Comparison of ENCODE assay signal across 18 mouse cellular contexts in genomic region chr17:73548119-73548518, GRCm38 (mm10).
DNase-seq lines count a peak whose midpoint lies in the region; ATAC-seq and TF ChIP-seq lines count a peak whose summit lies in the region.
"Had no signal": no experiment of that assay in that cellular context is flagged by ENCODE, and none has a peak within 500 bp of the region (broad histone marks: within the 10 kb centered on the region; RNA-seq: fewer than 3 reads in every experiment).

No protein-coding gene starts in this region.

- no peaks in the 10 kb centered on the region for H3K9me3 ChIP-seq in kidney, embryonic 14.5 days (ENCODE audit: control insufficient read depth, low read length)
- no peaks in the 10 kb centered on the region for H3K9me3 ChIP-seq in midbrain, embryonic 15.5 days
- no peaks in the 10 kb centered on the region for H3K9me3 ChIP-seq in heart, embryonic 11.5 days (replicated peaks; ENCODE audit: control insufficient read depth, low read length)
- H3K9me3 ChIP-seq: embryonic facial prominence, embryonic 15.5 days; limb, embryonic 10.5 days had no signal

- no peak overlapping the region for H3K4me3 ChIP-seq in kidney, embryonic 14.5 days (ENCODE audit: low read length)
- no peak overlapping the region for H3K4me3 ChIP-seq in spleen, adult 2 months (ENCODE audit: extremely low read depth, insufficient read depth, insufficient read length)
- H3K4me3 ChIP-seq in midbrain, embryonic 15.5 days: no peak overlapping the region
- no peak overlapping the region for H3K4me3 ChIP-seq in thymus, adult 2 months (ENCODE audit: control insufficient read depth, insufficient read depth, low read length)
- H3K4me3 ChIP-seq in heart, embryonic 11.5 days (ENCODE audit: low read depth, low read length): no peak overlapping the region
- H3K4me3 ChIP-seq: embryonic facial prominence, embryonic 15.5 days; limb, embryonic 10.5 days had no signal

- H3K36me3 ChIP-seq in kidney, embryonic 14.5 days (ENCODE audit: control insufficient read depth, insufficient read depth, low read length): no peaks in the 10 kb centered on the region
- H3K36me3 ChIP-seq in spleen, adult 2 months (ENCODE audit: control insufficient read depth, insufficient read depth, low read length): no peaks in the 10 kb centered on the region
- no peaks in the 10 kb centered on the region for H3K36me3 ChIP-seq in midbrain, embryonic 15.5 days (replicated peaks)
- no peaks in the 10 kb centered on the region for H3K36me3 ChIP-seq in thymus, adult 2 months (ENCODE audit: control insufficient read depth, insufficient read depth, low read length)
- no peaks in the 10 kb centered on the region for H3K36me3 ChIP-seq in heart, embryonic 11.5 days (ENCODE audit: control insufficient read depth, insufficient read depth, low read length)
- H3K36me3 ChIP-seq: embryonic facial prominence, embryonic 15.5 days; limb, embryonic 10.5 days had no signal

- no peak for DNase-seq in kidney, adult 8-10 months
- DNase-seq in spleen, adult 2 months (ENCODE audit: low read depth in 1 of 2, low spot score in 2 of 2): no peak
- DNase-seq in spleen, adult 18-20 months: no peak
- no peak for DNase-seq in gastrocnemius, adult 18-20 months (ENCODE audit: low spot score)
- DNase-seq in thymus, adult 2 months: no peak
- DNase-seq: adrenal gland, postnatal 10 days; cerebellum, postnatal 36 days; gastrocnemius, postnatal 10 days; heart, postnatal 14 days; lung, postnatal 14 days had no signal

- peak; percentile 63 for ATAC-seq in kidney, embryonic 14.5 days (ENCODE audit: low FRiP score, low TSS enrichment)
- ATAC-seq in midbrain, embryonic 15.5 days (replicated peaks): peak; percentile 46
- no peak for ATAC-seq in heart, embryonic 11.5 days (replicated peaks; ENCODE audit: insufficient number of reproducible peaks, low FRiP score, low TSS enrichment)
- ATAC-seq: forebrain, embryonic 14.5 days; intestine, postnatal 0 days had no signal

- H3K27me3 ChIP-seq in kidney, embryonic 14.5 days (ENCODE audit: control insufficient read depth, insufficient read depth, low read length): no peaks in the 10 kb centered on the region
- no peaks in the 10 kb centered on the region for H3K27me3 ChIP-seq in spleen, adult 2 months (ENCODE audit: control insufficient read depth, insufficient read depth, low read length)
- H3K27me3 ChIP-seq in midbrain, embryonic 15.5 days (replicated peaks): no peaks in the 10 kb centered on the region
- no peaks in the 10 kb centered on the region for H3K27me3 ChIP-seq in thymus, adult 2 months (ENCODE audit: control insufficient read depth, insufficient read depth, low read length)
- no peaks in the 10 kb centered on the region for H3K27me3 ChIP-seq in heart, embryonic 11.5 days (ENCODE audit: control insufficient read depth, insufficient read depth, low read length)
- H3K27me3 ChIP-seq: embryonic facial prominence, embryonic 15.5 days had no signal

- no peak overlapping the region for H3K9ac ChIP-seq in kidney, embryonic 14.5 days (ENCODE audit: low read depth, low read length)
- H3K9ac ChIP-seq in midbrain, embryonic 15.5 days: no peak overlapping the region
- H3K9ac ChIP-seq in heart, embryonic 11.5 days (ENCODE audit: low read depth, low read length): no peak overlapping the region
- H3K9ac ChIP-seq: embryonic facial prominence, embryonic 15.5 days; liver, embryonic 14.5 days had no signal

- peaks cover 15% of the 10 kb centered on the region for H3K4me1 ChIP-seq in kidney, embryonic 14.5 days (ENCODE audit: control insufficient read depth, insufficient read depth, low read length)
- H3K4me1 ChIP-seq in spleen, adult 2 months (ENCODE audit: control insufficient read depth, insufficient read depth, insufficient read length): peaks cover 7% of the 10 kb centered on the region; the same call in 1 of the 2 replicates
- peaks cover 18% of the 10 kb centered on the region for H3K4me1 ChIP-seq in midbrain, embryonic 15.5 days
- H3K4me1 ChIP-seq in thymus, adult 2 months (replicated peaks; ENCODE audit: control insufficient read depth, insufficient read depth, low read length): no peaks in the 10 kb centered on the region
- H3K4me1 ChIP-seq in heart, embryonic 11.5 days (ENCODE audit: control insufficient read depth, insufficient read depth, low read length): no peaks in the 10 kb centered on the region
- H3K4me1 ChIP-seq: embryonic facial prominence, embryonic 15.5 days had no signal

- H3K4me2 ChIP-seq in kidney, embryonic 14.5 days (replicated peaks; ENCODE audit: low read depth, low read length): no peak overlapping the region
- no peak overlapping the region for H3K4me2 ChIP-seq in midbrain, embryonic 15.5 days
- H3K4me2 ChIP-seq in heart, embryonic 11.5 days: no peak overlapping the region
- H3K4me2 ChIP-seq: embryonic facial prominence, embryonic 15.5 days had no signal

- no peak overlapping the region for H3K27ac ChIP-seq in kidney, embryonic 14.5 days (ENCODE audit: low read depth, low read length)
- peak overlapping the region; percentile 1; the same call in 1 of the 2 replicates for H3K27ac ChIP-seq in spleen, adult 2 months (ENCODE audit: insufficient read depth, low read length)
- H3K27ac ChIP-seq in midbrain, embryonic 15.5 days: peak overlapping the region; percentile 54; the same call in 1 of the 2 replicates
- no peak overlapping the region for H3K27ac ChIP-seq in thymus, adult 2 months (ENCODE audit: control insufficient read depth, insufficient read depth, low read length)
- no peak overlapping the region for H3K27ac ChIP-seq in heart, embryonic 11.5 days (ENCODE audit: low read depth, low read length)
- H3K27ac ChIP-seq: embryonic facial prominence, embryonic 15.5 days; limb, embryonic 10.5 days; liver, embryonic 14.5 days had no signal

- no peak for TF ChIP-seq POLR2A in spleen, adult 2 months (IDR thresholded peaks at IDR 0.05; ENCODE audit: low read depth, low read length)
- no peak for TF ChIP-seq POLR2A in thymus, adult 2 months (IDR thresholded peaks at IDR 0.05; ENCODE audit: control insufficient read depth, extremely low read depth, insufficient read depth, low read length, poor library complexity)

- WGBS in kidney, embryonic 14.5 days: 26% methylated on average over 7 of the region's 7 CpGs
- WGBS in spleen, adult 2 months: 85% methylated on average over 7 of the region's 7 CpGs
- 22% methylated on average over 7 of the region's 7 CpGs for WGBS in midbrain, embryonic 15.5 days
- WGBS in thymus, adult 2 months: 93% methylated on average over 7 of the region's 7 CpGs
- WGBS in heart, embryonic 11.5 days (ENCODE audit: insufficient replicate concordance): 71% methylated on average over 7 of the region's 7 CpGs

- no peak for TF ChIP-seq CTCF in spleen, adult 2 months (IDR thresholded peaks at IDR 0.05; ENCODE audit: extremely low read depth, insufficient read depth, insufficient read length, insufficient replicate concordance)
- no peak for TF ChIP-seq CTCF in thymus, adult 2 months (IDR thresholded peaks at IDR 0.05; ENCODE audit: borderline replicate concordance, control insufficient read depth, extremely low read depth, insufficient read depth, low read length, poor library complexity)

Comparison
In these comparisons a context has a peak if more than half of its experiments do, and no peak if none do; other contexts are left out.
1. H3K27ac ChIP-seq: peak in spleen, adult 2 months (single experiment) and midbrain, embryonic 15.5 days (single experiment); none in kidney, embryonic 14.5 days (single experiment), thymus, adult 2 months (single experiment) and heart, embryonic 11.5 days (single experiment).